Mouse (Mus musculus): Measurements from ENCODE around the gene 2310034G01Rik. TPM values are rescaled to one million over a fixed set of nuclear protein-coding genes. Genes with fewer than 3 reads are reported as not detected.

2310034G01Rik gene
- 1 to 10 TPM in 1 of 2 experiments, under 1 TPM in 1; 0.89 to 1.3 TPM for total RNA-seq (2021)
- long read RNA-seq: 0 reads

GRCm38 (mm10) chr19:46350168-46350932 is at the start of gene 2310034G01Rik:
2310034G01Rik (minus strand) TSS chr19:46350302.
- no peak for DNase-seq (ENCODE audit: low spot score in 2 of 2)

- no peak for DNase-seq (ENCODE audit: low spot score in 2 of 2)
Observed at GRCm38 (mm10) chr19:46399886-46400285, 49.8 kb upstream of the 2310034G01Rik start.

GRCm38 (mm10) chr19:46399372-46399771 is 49.3 kb upstream of the 2310034G01Rik start:
- DNase-seq (ENCODE audit: low spot score in 2 of 2): no peak

- DNase-seq (ENCODE audit: low spot score in 2 of 2): no peak
Observed at GRCm38 (mm10) chr19:46398401-46398800, 48.3 kb upstream of the 2310034G01Rik start.

GRCm38 (mm10) chr19:46397436-46398001 is 47.4 kb upstream of the 2310034G01Rik start:
- DNase-seq (ENCODE audit: low spot score in 2 of 2): no peak

- DNase-seq (ENCODE audit: low spot score in 2 of 2): peak; percentile 99
Observed at GRCm38 (mm10) chr19:46396686-46397435, 46.8 kb upstream of the 2310034G01Rik start, which contains the start of gene Sufu. Sufu (plus strand) TSS chr19:46396896.

- no peak for DNase-seq (ENCODE audit: low spot score in 2 of 2)
Observed at GRCm38 (mm10) chr19:46396109-46396508, 46.0 kb upstream of the 2310034G01Rik start.

GRCm38 (mm10) chr19:46395109-46396009 is 45.3 kb upstream of the 2310034G01Rik start, which contains the start of gene Actr1a:
Actr1a (minus strand) TSS chr19:46395748.
- DNase-seq (ENCODE audit: low spot score in 2 of 2): peak; percentile 98

GRCm38 (mm10) chr19:46394712-46395108 is 44.6 kb upstream of the 2310034G01Rik start:
- no peak for DNase-seq (ENCODE audit: low spot score in 2 of 2)

GRCm38 (mm10) chr19:46392018-46392417 is 41.9 kb upstream of the 2310034G01Rik start:
- peak in 1 of 2 experiments; percentile 28 for DNase-seq (ENCODE audit: low spot score in 2 of 2)

GRCm38 (mm10) chr19:46389872-46390271 is 39.8 kb upstream of the 2310034G01Rik start:
- peak in 1 of 2 experiments; percentile 34 for DNase-seq (ENCODE audit: low spot score in 2 of 2)

- no peak for DNase-seq (ENCODE audit: low spot score in 2 of 2)
Observed at GRCm38 (mm10) chr19:46382275-46382674, 32.2 kb upstream of the 2310034G01Rik start.

GRCm38 (mm10) chr19:46375891-46376290 is 25.8 kb upstream of the 2310034G01Rik start:
- DNase-seq (ENCODE audit: low spot score in 2 of 2): no peak

- DNase-seq (ENCODE audit: low spot score in 2 of 2): peak; percentile 58 to 62
Observed at GRCm38 (mm10) chr19:46375489-46375888, 25.4 kb upstream of the 2310034G01Rik start.

- peak in 1 of 2 experiments; percentile 32 for DNase-seq (ENCODE audit: low spot score in 2 of 2)
Observed at GRCm38 (mm10) chr19:46374477-46375088, 24.5 kb upstream of the 2310034G01Rik start.

- peak; percentile 56 to 69 for DNase-seq (ENCODE audit: low spot score in 2 of 2)
Observed at GRCm38 (mm10) chr19:46369204-46369603, 19.1 kb upstream of the 2310034G01Rik start.

- no peak for DNase-seq (ENCODE audit: low spot score in 2 of 2)
Observed at GRCm38 (mm10) chr19:46367798-46368590, 17.9 kb upstream of the 2310034G01Rik start.

- no peak for DNase-seq (ENCODE audit: low spot score in 2 of 2)
Observed at GRCm38 (mm10) chr19:46363294-46364009, 13.3 kb upstream of the 2310034G01Rik start.

GRCm38 (mm10) chr19:46362104-46362503 is 12.0 kb upstream of the 2310034G01Rik start:
- no peak for DNase-seq (ENCODE audit: low spot score in 2 of 2)
